Mouse (Mus musculus) liver, embryonic 16.5 days (tissue): Measurements from ENCODE around the gene Gm4133. TPM values are rescaled to one million over a fixed set of nuclear protein-coding genes. Genes with fewer than 3 reads are reported as not detected.
"Not testable (repeated sequence)": the region's sequence is repeated elsewhere in the genome, so short reads cannot be mapped to it uniquely, and the experiment has no call there.

Experiments used
- ATAC-seq: fragments of 200-750 bp; cut with Nextera tagmentation; 2 replicates; pipeline ENCODE4 v1.8.0; 2017; ENCODE audit warnings: low read depth, mild to moderate bottlenecking, moderate number of reproducible peaks, moderate library complexity
- H3K27ac ChIP-seq: fragments of 300-500 bp; sonication (generic); 2 replicates; pipeline ENCODE4 v1.5.1; 2014; ENCODE audit warnings: mild to moderate bottlenecking, low read length
- H3K27me3 ChIP-seq: fragments of 300-500 bp; sonication (generic); 2 replicates; pipeline ENCODE4 v1.6.1; 2014; ENCODE audit warnings: low read depth, low read length, mixed read lengths; ENCODE audit not compliant: control insufficient read depth, insufficient read depth
- H3K36me3 ChIP-seq: fragments of 300-500 bp; sonication (generic); 2 replicates; pipeline ENCODE4 v1.6.1; 2014; ENCODE audit warnings: mild to moderate bottlenecking; ENCODE audit not compliant: control insufficient read depth, insufficient read depth
- H3K4me1 ChIP-seq: fragments of 300-500 bp; sonication (generic); 2 replicates; pipeline ENCODE4 v1.6.1; 2014; ENCODE audit warnings: low read depth, low read length, mixed read lengths; ENCODE audit not compliant: control insufficient read depth
- H3K4me2 ChIP-seq: fragments of 300-500 bp; sonication (generic); 2 replicates; pipeline ENCODE4 v1.6.1; 2014; ENCODE audit warnings: low read depth, low read length, mixed read lengths
- H3K4me3 ChIP-seq: fragments of 300-500 bp; sonication (generic); 2 replicates; pipeline ENCODE4 v1.5.1; 2014; ENCODE audit warnings: low read depth, mild to moderate bottlenecking, low read length
- H3K9ac ChIP-seq: fragments of 300-500 bp; sonication (generic); 2 replicates; pipeline ENCODE4 v1.6.1; 2014; ENCODE audit warnings: low read depth, low read length
- H3K9me3 ChIP-seq: fragments of 300-500 bp; sonication (generic); replicated peaks from 2 replicates; pipeline ENCODE4 v1.6.1; 2016; ENCODE audit warnings: low read length; ENCODE audit not compliant: control insufficient read depth
- WGBS: fragments of 180-500 bp; shearing (Covaris S2); extraction: QIAGEN DNeasy Blood & Tissue Kit; methylation state at CpG from one replicate; pipeline ENCODE4 v1.1.7; 2014; ENCODE audit not compliant: insufficient replicate concordance; 5-methylcytosine and 5-hydroxymethylcytosine counted together
- polyA plus RNA-seq: library from polyadenylated mRNA; unstranded; fragments of >200 nt; fragmentation: Nextera tagmentation; extraction: Ambion mirVana; gene quantifications from 2 replicates; pipeline ENCODE4 v1.2.1, GENCODE M21; 2015

Gm4133 gene
- polyA plus RNA-seq, result not detected in 2 replicates

DNA sequence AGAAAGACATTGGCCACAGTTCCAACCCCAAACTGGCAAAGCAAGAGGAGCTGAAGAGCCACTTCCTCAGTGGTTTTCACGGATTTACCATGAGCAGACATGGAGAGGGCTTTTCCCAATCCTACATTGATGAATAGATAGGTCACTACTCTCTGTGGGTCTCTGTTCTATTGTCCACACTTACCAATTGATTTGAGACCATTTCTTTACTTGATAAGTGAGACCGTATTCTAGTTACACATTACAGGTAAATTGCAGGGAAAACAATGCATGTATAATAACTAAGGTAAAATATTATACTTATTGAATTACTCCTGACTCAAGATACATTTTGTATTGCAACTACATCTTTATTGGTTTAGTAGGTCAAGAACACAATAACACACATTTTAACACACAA, at the start of gene Gm4133:
Gene Gm4133 (minus strand): TSS at position 101 of the 400 bp plus-strand sequence.
- H3K9me3 ChIP-seq, H3K4me2 ChIP-seq, H3K36me3 ChIP-seq, H3K27ac ChIP-seq, H3K4me3 ChIP-seq, ATAC-seq, H3K27me3 ChIP-seq, H3K4me1 ChIP-seq, H3K9ac ChIP-seq: not testable (repeated sequence)
- no CpG with 5 or more reads among the region's 2 CpGs for WGBS

DNA sequence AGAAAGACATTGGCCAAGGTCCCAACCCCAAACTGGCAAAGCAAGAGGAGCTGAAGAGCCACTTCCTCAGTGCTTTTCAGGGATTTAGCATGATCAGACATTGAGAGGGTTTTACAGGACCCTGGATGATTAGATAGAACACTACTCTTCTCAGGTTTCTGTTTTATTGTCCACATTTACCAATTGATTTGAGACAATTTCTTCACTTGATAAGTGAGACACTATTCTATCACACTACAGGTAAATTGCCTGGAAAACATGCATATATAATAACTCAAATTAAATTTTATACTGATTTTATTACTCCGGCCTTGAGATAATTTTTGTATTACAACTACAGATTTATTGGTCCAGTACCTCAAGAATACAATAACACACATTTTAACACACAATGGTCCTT, 41.4 kb upstream of the Gm4133 start, which contains the start of gene Gm5728:
Gene Gm5728 (minus strand): TSS at position 101 of the 400 bp plus-strand sequence.
- not testable (repeated sequence) for H3K4me1 ChIP-seq, H3K9ac ChIP-seq, H3K27me3 ChIP-seq, H3K36me3 ChIP-seq, ATAC-seq, H3K27ac ChIP-seq, H3K4me2 ChIP-seq, H3K9me3 ChIP-seq, H3K4me3 ChIP-seq
- no CpG with 5 or more reads among the region's 1 CpGs for WGBS

Other genes with a start within 250 kb of the Gm4133 start
- not detected in 2 replicates for gene Vmn1r91, start 234.4 kb downstream of the Gm4133 start, polyA plus RNA-seq
- gene Gm16442, start 211.5 kb downstream of the Gm4133 start, polyA plus RNA-seq, result not detected in 2 replicates
- gene Vmn1r93, start 195.0 kb downstream of the Gm4133 start, polyA plus RNA-seq, result not detected in 2 replicates
- not detected in 2 replicates for gene Vmn1r94, start 165.7 kb downstream of the Gm4133 start, polyA plus RNA-seq
- gene Vmn1r95, start 140.4 kb downstream of the Gm4133 start, polyA plus RNA-seq, result not detected in 2 replicates
- gene Gm6164, start 128.5 kb downstream of the Gm4133 start, polyA plus RNA-seq, result not detected in 2 replicates
- gene Gm4498, start 100.2 kb downstream of the Gm4133 start, polyA plus RNA-seq, result not detected in 2 replicates
- not detected in 2 replicates for gene Gm5890, start 71.2 kb downstream of the Gm4133 start, polyA plus RNA-seq
- not detected in 2 replicates for gene Gm5728, start 41.3 kb upstream of the Gm4133 start, polyA plus RNA-seq
- gene Vmn1r100, start 83.9 kb upstream of the Gm4133 start, polyA plus RNA-seq, result not detected in 2 replicates
- not detected in 2 replicates for gene Vmn1r101, start 108.5 kb upstream of the Gm4133 start, polyA plus RNA-seq
- not detected in 2 replicates for gene Gm10670, start 140.9 kb upstream of the Gm4133 start, polyA plus RNA-seq
- gene Vmn1r103, start 176.5 kb upstream of the Gm4133 start, polyA plus RNA-seq, result not detected in 2 replicates
- not detected in 2 replicates for gene Vmn1r104, start 199.8 kb upstream of the Gm4133 start, polyA plus RNA-seq
- gene Gm5726, start 211.7 kb upstream of the Gm4133 start, polyA plus RNA-seq, result not detected in 2 replicates
- gene Gm4141, start 242.2 kb upstream of the Gm4133 start, polyA plus RNA-seq, result not detected in 2 replicates